Mouse (Mus musculus) stomach, embryonic 15.5 days (tissue): ENCODE results near the gene Shank2. TPM values are rescaled to one million over a fixed set of nuclear protein-coding genes. Genes with fewer than 3 reads are reported as not detected.

Experiments used
- ATAC-seq: fragments of 200-750 bp; cut with Nextera tagmentation; 2 replicates; pipeline ENCODE4 v1.8.0; 2017; ENCODE audit warnings: low read depth, moderate number of reproducible peaks, moderate TSS enrichment; ENCODE audit not compliant: insufficient read depth, low FRiP score
- H3K27ac ChIP-seq: fragments of 300-500 bp; sonication (generic); 2 replicates; pipeline ENCODE4 v1.5.1; 2015; ENCODE audit warnings: mild to moderate bottlenecking, inconsistent platforms
- H3K27me3 ChIP-seq: fragments of 300-500 bp; sonication (generic); replicated peaks from 2 replicates; pipeline ENCODE4 v1.6.1; 2015; ENCODE audit warnings: inconsistent platforms
- H3K36me3 ChIP-seq: fragments of 300-500 bp; sonication (generic); 2 replicates; pipeline ENCODE4 v1.6.1; 2015; ENCODE audit warnings: inconsistent platforms
- H3K4me1 ChIP-seq: fragments of 300-500 bp; sonication (generic); 2 replicates; pipeline ENCODE4 v1.6.1; 2015; ENCODE audit warnings: inconsistent platforms
- H3K4me2 ChIP-seq: fragments of 300-500 bp; sonication (generic); 2 replicates; pipeline ENCODE4 v1.6.1; 2015; ENCODE audit warnings: mild to moderate bottlenecking, inconsistent platforms
- H3K4me3 ChIP-seq: fragments of 300-500 bp; sonication (generic); replicated peaks from 2 replicates; pipeline ENCODE4 v1.5.1; 2015; ENCODE audit warnings: inconsistent platforms
- H3K9ac ChIP-seq: fragments of 300-500 bp; sonication (generic); 2 replicates; pipeline ENCODE4 v1.6.1; 2015; ENCODE audit warnings: inconsistent platforms
- H3K9me3 ChIP-seq: fragments of 300-500 bp; sonication (generic); 2 replicates; pipeline ENCODE4 v1.6.1; 2016; ENCODE audit warnings: inconsistent platforms
- WGBS: fragments of 180-500 bp; shearing (Covaris S2); methylation state at CpG from one replicate; pipeline ENCODE4 v1.1.7; 2015; 5-methylcytosine and 5-hydroxymethylcytosine counted together
- polyA plus RNA-seq: library from polyadenylated mRNA; unstranded; fragments of >200 nt; fragmentation: Nextera tagmentation; extraction: Ambion mirVana; gene quantifications from 2 replicates; pipeline ENCODE4 v1.2.1, GENCODE M21; 2015

Shank2 gene
- polyA plus RNA-seq, 1 experiment from 2014 or later = 2.1 TPM

DNA sequence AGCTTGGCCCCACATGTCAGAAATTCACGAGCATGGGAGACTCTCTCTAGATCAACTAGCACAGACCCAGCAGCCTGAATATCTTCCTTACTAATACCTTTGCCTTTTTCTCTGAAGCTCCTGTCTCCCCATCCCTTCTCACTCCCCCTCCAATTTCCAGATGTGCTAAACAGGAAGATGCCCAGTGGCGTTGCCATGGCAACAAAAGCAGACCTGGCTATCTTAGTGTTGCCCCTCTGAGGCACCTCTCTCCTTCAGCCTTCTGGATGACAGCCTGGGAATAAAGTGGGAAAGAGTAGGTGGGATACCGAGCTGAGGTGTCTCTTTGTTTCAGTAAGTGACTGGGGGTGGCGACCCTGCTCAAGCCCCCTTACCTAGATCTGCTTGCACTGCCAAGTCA, 146.4 kb downstream of the Shank2 start:
- no peak for ATAC-seq
- no peaks in the 10 kb centered on the region for H3K4me1 ChIP-seq
- H3K27me3 ChIP-seq = no peaks in the 10 kb centered on the region
- no peak overlapping the region for H3K9ac ChIP-seq
- H3K36me3 ChIP-seq = no peaks in the 10 kb centered on the region
- no peak overlapping the region for H3K4me2 ChIP-seq
- H3K4me3 ChIP-seq = no peak overlapping the region
- 61% methylated on average over 4 of the region's 4 CpGs for WGBS
- no peak overlapping the region for H3K27ac ChIP-seq
- no peaks in the 10 kb centered on the region for H3K9me3 ChIP-seq

DNA sequence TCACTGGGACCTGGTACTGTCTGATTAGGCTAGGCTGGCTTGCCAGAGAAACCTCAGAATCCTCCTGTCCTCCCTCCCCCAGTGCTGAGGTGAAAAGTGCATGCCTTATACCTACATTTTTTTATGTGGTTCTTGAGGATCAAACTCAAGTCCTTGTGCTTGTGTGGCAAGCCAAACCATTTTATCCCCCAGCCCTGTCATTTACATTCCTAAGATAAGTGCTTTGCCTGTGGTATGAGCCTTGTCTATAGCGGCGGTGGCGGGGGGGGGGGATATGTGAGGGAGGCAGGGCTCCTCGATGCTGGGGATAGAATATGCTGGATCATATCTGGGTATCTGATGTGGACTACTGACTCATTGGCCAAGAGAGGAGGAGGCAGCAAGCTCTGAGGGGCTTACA, 151.4 kb downstream of the Shank2 start:
- H3K9ac ChIP-seq = no peak overlapping the region
- no peak overlapping the region for H3K4me3 ChIP-seq
- no peak for ATAC-seq
- no peaks in the 10 kb centered on the region for H3K4me1 ChIP-seq
- no peak overlapping the region for H3K27ac ChIP-seq
- no peaks in the 10 kb centered on the region for H3K36me3 ChIP-seq
- no peaks in the 10 kb centered on the region for H3K9me3 ChIP-seq
- no peaks in the 10 kb centered on the region for H3K27me3 ChIP-seq
- no peak overlapping the region for H3K4me2 ChIP-seq
- 64% methylated on average over 4 of the region's 4 CpGs for WGBS

- WGBS = 74% methylated on average over 8 of the region's 8 CpGs
- H3K27ac ChIP-seq = no peak overlapping the region
- H3K9ac ChIP-seq = no peak overlapping the region
These were observed 152.0 kb downstream of the Shank2 start for GRCm38 (mm10) chr7:144153682-144154081.

GRCm38 (mm10) chr7:144157936-144158335, 156.2 kb downstream of the Shank2 start:
- H3K36me3 ChIP-seq = no peaks in the 10 kb centered on the region
- H3K4me1 ChIP-seq = no peaks in the 10 kb centered on the region
- no peak for ATAC-seq
- H3K4me3 ChIP-seq = no peak overlapping the region
- no peaks in the 10 kb centered on the region for H3K9me3 ChIP-seq
- WGBS = 88% methylated on average over 8 of the region's 8 CpGs
- H3K27ac ChIP-seq = no peak overlapping the region
- H3K9ac ChIP-seq = no peak overlapping the region
- H3K4me2 ChIP-seq = no peak overlapping the region
- no peaks in the 10 kb centered on the region for H3K27me3 ChIP-seq

More at GRCm38 (mm10) chr7:144153682-144154081, 152.0 kb downstream of the Shank2 start:
- H3K4me3 ChIP-seq = no peak overlapping the region
- H3K27me3 ChIP-seq = no peaks in the 10 kb centered on the region
- no peak for ATAC-seq
- no peaks in the 10 kb centered on the region for H3K9me3 ChIP-seq
- no peak overlapping the region for H3K4me2 ChIP-seq
- H3K36me3 ChIP-seq = no peaks in the 10 kb centered on the region
- H3K4me1 ChIP-seq = no peaks in the 10 kb centered on the region

DNA sequence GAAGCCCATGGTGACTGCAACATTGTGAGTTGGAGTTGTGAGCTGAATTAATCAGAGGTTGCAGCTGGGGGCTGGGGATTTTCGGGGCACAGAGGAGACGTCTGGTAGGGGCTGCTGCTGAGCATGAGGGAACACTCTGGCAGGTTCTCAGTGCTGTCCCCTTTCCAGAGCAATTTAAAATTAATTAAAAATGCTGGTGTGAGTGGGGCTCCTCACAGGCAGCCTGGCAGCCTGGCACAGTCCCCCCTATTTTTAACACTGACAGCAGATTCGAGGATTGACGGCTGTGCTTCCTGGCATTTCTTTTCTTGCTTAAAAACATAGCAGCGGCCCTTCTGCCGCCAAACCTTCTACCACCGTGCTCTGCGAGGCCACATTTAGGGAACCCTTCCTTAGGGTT, 157.8 kb downstream of the Shank2 start:
- H3K9me3 ChIP-seq = no peaks in the 10 kb centered on the region
- H3K27me3 ChIP-seq = no peaks in the 10 kb centered on the region
- WGBS = 82% methylated on average over 8 of the region's 8 CpGs
- H3K4me1 ChIP-seq = no peaks in the 10 kb centered on the region
- no peak overlapping the region for H3K27ac ChIP-seq
- no peaks in the 10 kb centered on the region for H3K36me3 ChIP-seq
- no peak overlapping the region for H3K4me3 ChIP-seq
- H3K4me2 ChIP-seq = no peak overlapping the region
- H3K9ac ChIP-seq = no peak overlapping the region
- no peak for ATAC-seq

DNA sequence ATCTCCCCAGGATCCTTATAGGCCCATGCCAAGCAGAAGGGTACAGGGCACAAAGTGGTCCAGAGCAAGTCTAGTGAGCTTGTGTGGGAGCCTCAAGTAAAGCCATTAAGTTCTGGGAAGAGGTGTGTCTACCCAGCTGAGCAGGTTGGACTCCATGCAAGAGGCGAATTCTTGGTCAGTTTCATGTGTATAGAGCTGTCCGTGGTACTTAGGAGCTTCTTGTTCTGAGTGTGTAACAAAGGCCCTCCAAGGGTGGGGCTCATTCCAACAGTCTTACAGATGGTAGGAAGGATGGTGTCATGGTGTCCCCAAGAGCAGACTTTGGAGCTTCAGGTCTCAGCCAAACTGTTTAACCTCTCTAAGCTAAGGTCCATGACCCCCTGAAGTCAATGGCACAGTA, 158.3 kb downstream of the Shank2 start:
- no peaks in the 10 kb centered on the region for H3K36me3 ChIP-seq
- no peaks in the 10 kb centered on the region for H3K9me3 ChIP-seq
- no peak for ATAC-seq
- 64% methylated on average over 2 of the region's 2 CpGs for WGBS
- no peak overlapping the region for H3K27ac ChIP-seq
- no peaks in the 10 kb centered on the region for H3K27me3 ChIP-seq
- H3K4me2 ChIP-seq = no peak overlapping the region
- H3K4me3 ChIP-seq = no peak overlapping the region
- H3K4me1 ChIP-seq = no peaks in the 10 kb centered on the region
- no peak overlapping the region for H3K9ac ChIP-seq

DNA sequence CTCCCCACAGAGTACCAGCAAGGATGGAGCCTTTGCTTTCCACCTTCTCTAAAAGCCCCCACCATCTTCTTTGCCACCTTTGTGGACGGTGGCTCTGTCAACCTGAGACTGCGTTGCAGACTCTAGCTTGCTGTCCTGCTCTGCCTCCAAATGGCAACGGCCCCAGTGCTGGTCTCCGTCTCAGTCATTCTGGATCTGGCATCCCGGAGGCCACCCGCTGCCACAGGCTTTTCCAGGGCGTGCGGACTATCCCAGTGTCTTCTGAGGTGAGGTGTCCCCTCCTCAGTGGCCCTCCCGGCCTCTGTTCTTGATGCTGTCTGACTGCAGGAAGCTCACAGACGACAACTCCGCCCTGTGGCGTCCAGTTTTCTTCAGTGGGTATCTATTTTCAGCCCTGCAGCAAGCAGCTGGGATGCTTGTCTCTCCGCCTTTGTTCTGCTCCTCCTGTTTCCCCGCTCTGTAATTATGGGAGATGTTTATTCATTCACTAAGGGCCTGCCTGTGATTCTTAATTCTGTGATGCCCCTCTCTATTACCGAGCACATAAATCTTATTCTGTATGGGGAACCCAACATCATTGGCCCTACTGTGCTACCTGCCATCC, 159.0 kb downstream of the Shank2 start:
- no peak overlapping the region for H3K27ac ChIP-seq
- WGBS = 83% methylated on average over 15 of the region's 15 CpGs
- no peaks in the 10 kb centered on the region for H3K27me3 ChIP-seq
- no peak overlapping the region for H3K4me3 ChIP-seq
- H3K4me2 ChIP-seq = no peak overlapping the region
- no peaks in the 10 kb centered on the region for H3K9me3 ChIP-seq
- no peak for ATAC-seq
- H3K4me1 ChIP-seq = no peaks in the 10 kb centered on the region
- no peak overlapping the region for H3K9ac ChIP-seq
- no peaks in the 10 kb centered on the region for H3K36me3 ChIP-seq

- Histone ChIP-seq H3K27ac (no peak overlapping the region), H3K4me3 (no peak overlapping the region), H3K9me3 (no peaks in the 10 kb centered on the region), H3K4me1 (no peaks in the 10 kb centered on the region), H3K4me2 (no peak overlapping the region), H3K36me3 (no peaks in the 10 kb centered on the region), H3K27me3 (peaks cover 15% of the 10 kb centered on the region), H3K9ac (no peak overlapping the region)
- WGBS = 71% methylated on average over 5 of the region's 5 CpGs
- no peak for ATAC-seq
These were observed 168.5 kb downstream of the Shank2 start for GRCm38 (mm10) chr7:144170272-144170671.

- peaks cover 19% of the 10 kb centered on the region for H3K27me3 ChIP-seq
- H3K27ac ChIP-seq = no peak overlapping the region
- H3K36me3 ChIP-seq = no peaks in the 10 kb centered on the region
- no peak for ATAC-seq
- no peak overlapping the region for H3K4me3 ChIP-seq
- 0 out of 2 replicates have a peak, but pooled peaks cover 3% of the 10 kb centered on the region for H3K4me1 ChIP-seq
- H3K4me2 ChIP-seq = no peak overlapping the region
- no peaks in the 10 kb centered on the region for H3K9me3 ChIP-seq
- 81% methylated on average over 9 of the region's 9 CpGs for WGBS
- no peak overlapping the region for H3K9ac ChIP-seq
These were observed 169.0 kb downstream of the Shank2 start for GRCm38 (mm10) chr7:144170686-144171085.

DNA sequence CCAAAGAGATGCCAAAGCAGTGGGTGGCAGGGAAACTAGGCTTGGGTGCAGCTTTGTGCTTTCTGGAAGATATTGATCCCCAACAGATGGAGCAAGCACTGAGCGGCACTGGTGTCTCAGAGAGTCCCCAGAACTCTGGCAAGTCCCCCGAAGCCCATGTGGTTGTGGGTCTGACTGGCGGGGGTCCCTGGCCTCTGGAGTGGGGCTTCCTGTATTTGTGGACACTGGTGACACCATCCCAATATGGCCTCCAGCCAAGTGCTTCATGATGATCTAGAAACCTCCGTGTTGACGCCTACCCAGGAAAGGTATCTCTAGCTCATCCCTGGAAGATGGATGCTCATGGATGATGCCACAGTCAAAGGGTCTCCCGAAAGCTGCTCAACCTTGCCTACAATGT, 172.1 kb downstream of the Shank2 start:
- ATAC-seq = no peak
- Histone ChIP-seq H3K9me3 (no peaks in the 10 kb centered on the region), H3K4me3 (no peak overlapping the region), H3K27ac (no peak overlapping the region), H3K9ac (no peak overlapping the region), H3K36me3 (no peaks in the 10 kb centered on the region), H3K27me3 (peaks cover 37% of the 10 kb centered on the region), H3K4me1 (0 out of 2 replicates have a peak, but pooled peaks cover 5% of the 10 kb centered on the region), H3K4me2 (no peak overlapping the region)
- WGBS = 87% methylated on average over 6 of the region's 6 CpGs

GRCm38 (mm10) chr7:144174329-144174728, 172.6 kb downstream of the Shank2 start:
- no peak for ATAC-seq
- no peaks in the 10 kb centered on the region for H3K36me3 ChIP-seq
- H3K27me3 ChIP-seq = peaks cover 37% of the 10 kb centered on the region
- H3K4me1 ChIP-seq = 0 out of 2 replicates have a peak, but pooled peaks cover 5% of the 10 kb centered on the region
- H3K9me3 ChIP-seq = no peaks in the 10 kb centered on the region
- no peak overlapping the region for H3K27ac ChIP-seq
- H3K4me3 ChIP-seq = no peak overlapping the region
- WGBS = 80% methylated on average over 14 of the region's 14 CpGs
- H3K9ac ChIP-seq = no peak overlapping the region
- H3K4me2 ChIP-seq = no peak overlapping the region

GRCm38 (mm10) chr7:144175025-144175424, 173.3 kb downstream of the Shank2 start:
- Histone ChIP-seq H3K36me3 (no peaks in the 10 kb centered on the region), H3K27me3 (peaks cover 37% of the 10 kb centered on the region), H3K9me3 (no peaks in the 10 kb centered on the region), H3K4me3 (no peak overlapping the region), H3K9ac (no peak overlapping the region), H3K4me1 (0 out of 2 replicates have a peak, but pooled peaks cover 5% of the 10 kb centered on the region), H3K27ac (no peak overlapping the region), H3K4me2 (no peak overlapping the region)
- ATAC-seq = no peak
- WGBS = 25% methylated on average over 7 of the region's 7 CpGs
